Mouse (Mus musculus) cerebellum, postnatal 36 days (tissue): ENCODE results near the gene Lyrm7.

ENCODE experiments used
- DNase-seq, 2 experiments: peaks; one replicate each; pipeline ENCODE4 v3.0.0; 2021 to 2022; ENCODE audit warnings: mixed read lengths in 2 of 2

Gene Lyrm7

GRCm38 (mm10) chr11:54793173-54793572 lies 67.5 kb downstream of the Lyrm7 start:
- DNase-seq, result no peak

DNA sequence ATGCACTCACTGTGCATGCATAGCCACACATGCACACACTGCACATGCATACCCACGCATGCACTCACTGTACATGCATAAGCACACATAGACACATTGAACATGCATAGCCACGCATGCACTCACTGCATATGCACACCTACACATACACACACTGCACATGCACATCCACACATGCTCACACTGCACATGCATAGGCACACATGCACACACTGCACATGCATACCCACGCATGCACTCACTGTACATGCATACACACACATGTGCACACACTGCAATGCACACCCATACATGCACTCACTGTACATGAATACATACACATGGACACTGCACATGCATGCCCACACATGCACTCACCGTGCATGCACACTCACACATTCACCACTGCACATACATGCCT lies 69.3 kb downstream of the Lyrm7 start:
- no peak for DNase-seq

- DNase-seq, result peak; percentile 91 to 96
These were observed 72.9 kb downstream of the Lyrm7 start, which contains the start of gene Cdc42se2 for GRCm38 (mm10) chr11:54787488-54788474. Gene Cdc42se2, minus strand, starts transcription at chr11:54787675.

GRCm38 (mm10) chr11:54786858-54787487 lies 73.7 kb downstream of the Lyrm7 start:
- peak; percentile 48 to 49 for DNase-seq

DNA sequence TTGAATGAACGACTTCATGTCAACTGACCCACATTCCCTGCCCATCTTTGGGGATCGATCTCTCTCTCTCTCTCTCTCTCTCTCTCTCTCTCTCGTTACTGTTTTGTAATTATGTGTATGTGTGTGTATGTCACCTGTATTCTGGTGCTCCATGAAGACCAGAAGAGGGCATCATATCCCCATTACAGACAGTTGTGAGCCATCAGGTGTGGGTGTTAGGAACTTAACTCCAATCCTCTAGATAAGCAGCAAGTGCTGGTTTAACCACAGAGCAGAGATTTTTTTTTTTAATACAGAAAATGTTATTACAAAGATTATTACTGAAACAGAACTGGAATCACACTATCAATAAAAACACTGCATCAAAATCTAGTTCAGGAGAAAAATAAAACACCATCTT lies 75.2 kb downstream of the Lyrm7 start:
- no peak for DNase-seq

DNA sequence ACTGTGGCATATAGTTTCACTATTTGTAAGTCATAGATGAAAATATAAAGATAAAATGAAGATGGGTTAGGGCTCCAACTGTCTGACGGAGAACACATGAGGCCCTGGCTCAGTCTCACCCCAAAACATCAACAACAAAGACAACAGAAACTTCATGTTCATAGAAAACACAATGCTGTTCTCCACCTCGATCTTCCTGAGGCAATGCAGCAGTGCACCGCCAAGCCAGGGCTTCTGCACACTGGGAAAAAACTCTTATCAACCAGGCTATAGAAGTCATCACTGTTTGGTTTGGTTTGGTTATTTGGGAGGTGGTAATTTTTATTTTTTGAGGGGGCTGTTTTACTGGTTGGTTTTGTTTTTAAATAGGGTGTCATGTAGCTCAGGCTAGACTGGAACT lies 76.3 kb downstream of the Lyrm7 start:
- DNase-seq, result no peak

DNA sequence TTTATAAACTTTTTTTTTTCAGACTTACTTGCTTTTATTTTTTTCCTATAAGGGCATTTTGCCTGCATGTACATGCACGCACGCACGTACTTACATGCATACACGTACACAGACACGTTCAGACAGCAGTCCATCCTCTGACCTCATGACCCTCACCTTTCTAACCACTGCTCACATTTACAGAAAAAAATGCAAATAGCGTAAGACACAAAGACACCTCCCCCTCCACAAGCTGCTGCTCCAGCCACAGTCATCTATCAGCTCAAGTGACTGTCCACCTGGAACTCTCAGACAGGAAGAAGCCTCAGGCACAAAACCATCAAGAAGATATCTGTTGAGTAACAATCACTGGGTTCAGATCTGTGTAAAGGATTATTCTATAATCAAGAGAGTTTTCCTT lies 78.5 kb downstream of the Lyrm7 start:
- DNase-seq, result no peak

DNA sequence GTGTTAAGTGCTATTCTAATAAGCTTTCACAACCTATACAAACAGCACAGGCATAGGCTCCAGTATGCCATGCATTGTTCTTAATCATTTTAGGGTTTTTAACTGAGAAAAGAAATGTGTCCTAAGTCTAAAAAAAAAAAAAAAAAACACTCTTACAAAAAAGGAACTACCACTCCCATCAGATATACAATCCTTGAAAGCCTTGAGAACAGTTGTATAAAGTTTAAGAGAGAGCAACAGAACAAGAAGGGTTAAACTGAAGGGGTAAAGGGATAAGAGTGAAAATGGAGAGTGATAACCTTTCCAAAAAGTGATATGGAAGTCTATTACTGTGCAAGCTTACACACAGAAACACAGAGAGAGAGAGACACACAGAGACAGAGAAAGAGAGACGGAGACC lies 80.8 kb downstream of the Lyrm7 start:
- no peak for DNase-seq

GRCm38 (mm10) chr11:54778131-54778844 lies 82.4 kb downstream of the Lyrm7 start:
- no peak for DNase-seq

DNA sequence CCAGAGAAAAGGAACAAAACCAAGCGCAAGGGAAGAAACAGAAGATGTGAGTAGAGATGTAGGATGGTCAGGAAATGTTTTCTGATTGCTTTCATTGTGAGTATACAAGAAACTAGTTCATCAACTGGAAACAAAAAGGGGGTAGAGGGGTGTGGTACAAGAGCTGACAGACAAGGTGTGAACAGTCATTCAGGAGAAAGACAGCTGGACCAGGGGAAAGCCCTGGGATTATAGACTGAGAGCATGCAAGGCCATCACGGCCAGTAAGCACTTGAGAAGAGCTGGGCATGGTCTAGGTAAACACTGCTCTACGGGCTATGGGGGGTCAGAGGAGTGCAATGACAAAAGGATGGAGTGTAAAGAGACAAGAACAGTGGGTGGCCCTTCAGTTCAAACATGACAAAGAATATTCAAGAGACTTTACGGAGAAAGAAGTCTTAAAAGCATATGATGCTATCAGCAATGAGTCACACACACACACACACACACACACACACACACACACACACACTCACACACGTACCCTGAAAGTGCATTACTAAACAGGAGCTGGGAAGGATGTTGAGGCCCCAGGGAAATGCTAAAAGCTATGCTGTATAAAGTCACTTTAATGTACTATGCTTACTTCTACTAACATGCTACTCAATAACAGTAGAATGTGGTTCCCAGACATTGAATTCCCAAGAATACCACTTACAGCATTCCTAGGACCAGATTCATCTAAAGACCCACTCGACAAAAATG lies 83.2 kb downstream of the Lyrm7 start:
- no peak for DNase-seq
